Mouse (Mus musculus): ENCODE results near the gene Orc6. TPM values are rescaled to one million over a fixed set of nuclear protein-coding genes. Genes with fewer than 3 reads are reported as not detected.

The Orc6 gene
- polyA plus RNA-seq, 1 experiment from 2014 or later, result 40.9 TPM

DNA sequence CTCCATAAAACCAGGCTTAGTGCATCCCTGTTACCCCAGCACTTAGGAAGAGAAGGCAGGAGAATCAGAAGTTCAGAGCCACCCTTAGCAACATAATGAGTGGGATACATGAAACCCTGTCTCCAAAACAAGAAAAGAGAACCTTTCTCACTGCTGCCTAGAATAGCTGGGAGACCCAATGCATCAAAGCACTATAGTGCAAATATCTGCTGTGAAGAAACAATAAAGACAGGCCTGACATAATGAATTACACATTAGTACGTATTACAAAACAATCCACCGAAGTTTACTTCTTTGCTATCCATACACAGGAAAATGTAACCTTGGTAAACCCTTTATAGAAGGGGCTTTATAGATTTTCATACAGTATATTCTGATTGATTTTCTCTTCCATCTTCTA is 9.1 kb downstream of the Orc6 start:
- H3K36me3 ChIP-seq (ENCODE audit: insufficient read depth, low read length), result no peaks in the 10 kb centered on the region; the same call in 1 of the 2 replicates
- DNase-seq (ENCODE audit: low spot score) (no peak), ATAC-seq (no peak)
- no peaks in the 10 kb centered on the region for H3K4me1 ChIP-seq (ENCODE audit: insufficient read depth, low read depth, low read length)
- WGBS, result 91% methylated on average over 2 of the region's 2 CpGs
- TF ChIP-seq CTCF (IDR thresholded peaks at IDR 0.05), result no peak
- H3K4me3 ChIP-seq (ENCODE audit: low read depth, low read length), result no peak overlapping the region
- no peak overlapping the region for H3K9ac ChIP-seq (replicated peaks; ENCODE audit: low read depth)
- no peaks in the 10 kb centered on the region for H3K9me3 ChIP-seq (ENCODE audit: low read length)
- H3K27ac ChIP-seq (ENCODE audit: low read length), result no peak overlapping the region
- no peak overlapping the region for H3K4me2 ChIP-seq (replicated peaks; ENCODE audit: low read depth, low read length)
- H3K27me3 ChIP-seq (replicated peaks; ENCODE audit: insufficient read depth, low read length), result no peaks in the 10 kb centered on the region

DNA sequence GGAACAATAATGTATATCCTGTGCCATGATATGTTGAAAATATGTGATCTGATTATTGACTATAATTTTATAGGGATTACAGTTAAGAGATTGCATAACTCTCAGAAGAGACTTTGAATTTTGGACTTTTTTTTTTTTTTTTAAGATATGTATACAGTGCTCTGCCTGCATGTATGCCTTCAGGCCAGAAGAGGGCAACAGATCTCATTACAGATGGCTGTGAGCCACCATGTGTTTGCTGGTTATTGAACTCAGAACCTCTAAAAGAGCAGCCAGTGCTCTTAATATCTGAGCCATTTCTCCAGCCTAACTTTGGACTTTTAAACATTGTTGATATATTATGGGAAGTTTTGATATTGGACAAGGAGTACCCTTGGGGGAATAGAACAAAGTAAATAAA is 12.3 kb downstream of the Orc6 start:
- Histone ChIP-seq H3K27me3 (replicated peaks; ENCODE audit: insufficient read depth, low read length) (no peaks in the 10 kb centered on the region), H3K27ac (ENCODE audit: low read length) (no peak overlapping the region), H3K36me3 (ENCODE audit: insufficient read depth, low read length) (no peaks in the 10 kb centered on the region; the same call in 1 of the 2 replicates), H3K9me3 (ENCODE audit: low read length) (no peaks in the 10 kb centered on the region), H3K4me1 (ENCODE audit: insufficient read depth, low read depth, low read length) (no peaks in the 10 kb centered on the region), H3K9ac (replicated peaks; ENCODE audit: low read depth) (no peak overlapping the region), H3K4me3 (ENCODE audit: low read depth, low read length) (no peak overlapping the region), H3K4me2 (replicated peaks; ENCODE audit: low read depth, low read length) (no peak overlapping the region)
- DNase-seq (ENCODE audit: low spot score), result peak; percentile 78
- TF ChIP-seq CTCF (IDR thresholded peaks at IDR 0.05), result peak; percentile 82
- TF ChIP-seq EP300 (IDR thresholded peaks at IDR 0.05), result no peak
- peak; percentile 53; the same call in 1 of the 2 replicates for ATAC-seq

DNA sequence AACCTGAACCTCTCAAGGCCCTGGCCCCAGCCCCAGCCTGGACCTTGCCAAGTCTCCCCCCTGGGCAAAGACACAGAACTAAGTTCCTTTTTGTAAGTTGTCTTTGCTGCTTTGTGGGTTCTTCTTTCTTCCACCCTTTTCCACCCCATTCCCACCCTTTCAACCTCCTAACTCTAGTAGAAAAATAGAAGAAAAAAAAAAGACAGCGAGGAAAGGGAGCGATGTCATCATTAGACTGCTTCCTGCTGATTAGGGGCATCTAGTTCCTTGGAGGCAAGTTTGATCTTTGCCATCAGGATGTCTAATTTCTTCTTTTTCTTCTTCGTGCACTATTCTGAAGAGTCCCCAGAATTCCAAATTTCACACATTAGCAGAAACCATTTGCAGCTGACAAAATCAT is 13.6 kb downstream of the Orc6 start:
- Histone ChIP-seq H3K27me3 (replicated peaks; ENCODE audit: insufficient read depth, low read length) (no peaks in the 10 kb centered on the region), H3K27ac (ENCODE audit: low read length) (no peak overlapping the region), H3K9me3 (ENCODE audit: low read length) (no peaks in the 10 kb centered on the region), H3K4me1 (ENCODE audit: insufficient read depth, low read depth, low read length) (no peaks in the 10 kb centered on the region), H3K36me3 (ENCODE audit: insufficient read depth, low read length) (no peaks in the 10 kb centered on the region), H3K9ac (replicated peaks; ENCODE audit: low read depth) (no peak overlapping the region), H3K4me3 (ENCODE audit: low read depth, low read length) (no peak overlapping the region), H3K4me2 (replicated peaks; ENCODE audit: low read depth, low read length) (no peak overlapping the region)
- no peak for DNase-seq (ENCODE audit: low spot score)
- 67% methylated on average over 3 of the region's 3 CpGs for WGBS
- TF ChIP-seq EP300 (IDR thresholded peaks at IDR 0.05) (no peak), CTCF (IDR thresholded peaks at IDR 0.05) (no peak)
- no peak for ATAC-seq

DNA sequence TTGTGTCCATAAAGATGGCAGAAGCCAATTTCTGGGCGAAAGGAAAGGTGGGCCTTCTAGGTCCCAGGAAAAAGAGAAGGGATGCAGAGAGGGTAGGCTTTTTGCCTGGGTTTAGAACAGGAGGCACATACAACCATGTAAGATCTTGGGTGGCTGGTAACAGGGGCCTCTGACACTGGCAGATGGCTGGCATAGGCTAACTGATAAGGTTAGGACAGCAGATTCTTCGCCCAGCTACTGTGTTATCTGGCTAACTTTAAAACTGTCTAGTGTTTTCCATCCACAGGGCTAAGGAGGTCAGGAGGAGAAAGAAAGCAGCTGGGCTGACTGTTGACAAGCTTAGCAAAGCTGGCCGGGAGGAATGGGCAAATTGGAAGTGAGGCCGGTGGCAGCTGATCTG is 19.1 kb downstream of the Orc6 start:
- 82% methylated on average over 4 of the region's 4 CpGs for WGBS
- TF ChIP-seq CTCF (IDR thresholded peaks at IDR 0.05), result no peak
- TF ChIP-seq EP300 (IDR thresholded peaks at IDR 0.05), result no peak
- Histone ChIP-seq H3K27ac (ENCODE audit: low read length) (no peak overlapping the region), H3K9me3 (ENCODE audit: low read length) (no peaks in the 10 kb centered on the region), H3K4me1 (ENCODE audit: insufficient read depth, low read depth, low read length) (no peaks in the 10 kb centered on the region), H3K36me3 (ENCODE audit: insufficient read depth, low read length) (no peaks in the 10 kb centered on the region), H3K9ac (replicated peaks; ENCODE audit: low read depth) (no peak overlapping the region), H3K4me3 (ENCODE audit: low read depth, low read length) (no peak overlapping the region), H3K4me2 (replicated peaks; ENCODE audit: low read depth, low read length) (no peak overlapping the region), H3K27me3 (replicated peaks; ENCODE audit: insufficient read depth, low read length) (no peaks in the 10 kb centered on the region)
- ATAC-seq (no peak), DNase-seq (ENCODE audit: low spot score) (no peak)

DNA sequence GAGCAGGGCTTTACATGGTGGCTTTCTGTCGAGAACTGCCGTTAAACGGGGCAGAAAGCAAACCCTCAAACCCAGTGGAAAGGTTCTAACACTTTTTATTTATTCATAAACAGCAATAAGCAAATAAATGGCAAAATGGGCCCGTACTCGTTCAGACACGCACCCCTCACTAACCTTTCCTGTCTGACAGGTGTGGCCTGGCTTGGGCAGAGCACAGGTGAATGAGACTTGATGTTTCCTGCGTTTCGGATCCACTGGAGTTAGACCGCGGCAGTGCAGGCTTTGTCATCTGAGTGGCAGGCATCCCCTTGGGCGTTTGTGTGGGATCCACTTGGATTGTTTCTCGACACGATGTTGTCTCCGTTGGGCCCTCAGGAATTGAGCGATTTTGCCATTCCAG is 22.5 kb downstream of the Orc6 start:
- Histone ChIP-seq H3K4me2 (replicated peaks; ENCODE audit: low read depth, low read length) (no peak overlapping the region), H3K36me3 (ENCODE audit: insufficient read depth, low read length) (no peaks in the 10 kb centered on the region), H3K27me3 (replicated peaks; ENCODE audit: insufficient read depth, low read length) (no peaks in the 10 kb centered on the region), H3K4me3 (ENCODE audit: low read depth, low read length) (no peak overlapping the region), H3K27ac (ENCODE audit: low read length) (no peak overlapping the region), H3K9ac (replicated peaks; ENCODE audit: low read depth) (no peak overlapping the region), H3K9me3 (ENCODE audit: low read length) (no peaks in the 10 kb centered on the region), H3K4me1 (ENCODE audit: insufficient read depth, low read depth, low read length) (no peaks in the 10 kb centered on the region)
- ATAC-seq (no peak), DNase-seq (ENCODE audit: low spot score) (no peak)
- WGBS, result 74% methylated on average over 15 of the region's 15 CpGs
- TF ChIP-seq EP300 (IDR thresholded peaks at IDR 0.05) (no peak), CTCF (IDR thresholded peaks at IDR 0.05) (no peak)

DNA sequence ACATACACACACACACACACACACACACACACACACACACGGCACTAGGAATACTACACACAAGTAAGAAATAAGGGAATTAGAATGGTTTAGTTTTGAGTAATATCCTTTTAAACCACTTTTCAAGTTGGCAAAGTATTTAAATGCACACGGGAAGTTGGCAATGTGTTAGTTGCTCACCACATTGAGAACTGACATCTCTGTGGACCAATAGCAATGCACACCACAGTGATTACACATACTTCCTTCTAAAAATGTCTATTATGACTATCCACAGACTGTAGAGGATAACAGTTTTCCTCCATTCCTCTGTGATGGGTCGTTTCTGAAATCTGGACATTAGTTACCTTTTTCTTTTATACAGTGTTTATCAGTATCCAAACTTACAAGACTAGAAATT is 23.7 kb downstream of the Orc6 start:
- no peak for DNase-seq (ENCODE audit: low spot score)
- Histone ChIP-seq H3K9ac (replicated peaks; ENCODE audit: low read depth) (no peak overlapping the region), H3K4me2 (replicated peaks; ENCODE audit: low read depth, low read length) (no peak overlapping the region), H3K27ac (ENCODE audit: low read length) (no peak overlapping the region), H3K36me3 (ENCODE audit: insufficient read depth, low read length) (no peaks in the 10 kb centered on the region), H3K4me3 (ENCODE audit: low read depth, low read length) (no peak overlapping the region), H3K27me3 (replicated peaks; ENCODE audit: insufficient read depth, low read length) (no peaks in the 10 kb centered on the region), H3K4me1 (ENCODE audit: insufficient read depth, low read depth, low read length) (no peaks in the 10 kb centered on the region), H3K9me3 (ENCODE audit: low read length) (no peaks in the 10 kb centered on the region)
- no peak for ATAC-seq
- TF ChIP-seq EP300 (IDR thresholded peaks at IDR 0.05) (no peak), CTCF (IDR thresholded peaks at IDR 0.05) (no peak)
- WGBS, result 66% methylated on average over 3 of the region's 3 CpGs

DNA sequence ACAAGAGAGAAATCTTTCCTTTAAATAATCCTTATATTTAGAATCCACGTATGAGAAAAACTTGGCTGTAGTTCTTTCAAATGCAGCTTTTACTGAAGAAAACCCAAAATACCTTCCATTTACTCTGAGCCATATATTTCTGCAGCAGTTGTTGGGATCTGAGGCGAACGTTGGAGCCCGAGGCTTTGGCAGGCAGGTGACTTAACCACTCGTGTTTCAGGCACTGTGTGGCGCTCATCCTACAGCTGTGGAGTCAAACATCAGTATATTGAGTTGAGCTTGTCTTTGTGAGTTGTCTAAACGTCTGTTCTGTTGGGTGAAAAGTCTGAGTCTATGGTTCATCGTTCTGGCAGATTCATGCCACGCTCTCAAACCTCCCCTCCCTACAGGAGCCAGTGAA is 27.6 kb downstream of the Orc6 start:
- no peaks in the 10 kb centered on the region for H3K9me3 ChIP-seq (ENCODE audit: low read length)
- H3K27ac ChIP-seq (ENCODE audit: low read length), result no peak overlapping the region
- ATAC-seq (no peak), DNase-seq (ENCODE audit: low spot score) (no peak)
- no peak overlapping the region for H3K4me3 ChIP-seq (ENCODE audit: low read depth, low read length)
- no peak for TF ChIP-seq CTCF (IDR thresholded peaks at IDR 0.05)
- TF ChIP-seq EP300 (IDR thresholded peaks at IDR 0.05), result no peak
- no peaks in the 10 kb centered on the region for H3K4me1 ChIP-seq (ENCODE audit: insufficient read depth, low read depth, low read length)
- H3K27me3 ChIP-seq (replicated peaks; ENCODE audit: insufficient read depth, low read length), result no peaks in the 10 kb centered on the region
- H3K9ac ChIP-seq (replicated peaks; ENCODE audit: low read depth), result no peak overlapping the region
- no peaks in the 10 kb centered on the region for H3K36me3 ChIP-seq (ENCODE audit: insufficient read depth, low read length)
- no peak overlapping the region for H3K4me2 ChIP-seq (replicated peaks; ENCODE audit: low read depth, low read length)
- 73% methylated on average over 9 of the region's 9 CpGs for WGBS
